Mouse (Mus musculus) layer of hippocampus, adult 2 months (tissue): ENCODE data around the gene Relt. TPM values are rescaled to one million over a fixed set of nuclear protein-coding genes. Genes with fewer than 3 reads are reported as not detected.
A peak's percentile ranks its signal among the peaks of the same experiment; 100 is the strongest.

Experiments used
- DNase-seq, 2 experiments: peaks; one replicate each; pipeline ENCODE4 v3.0.0; 2022; ENCODE audit warnings: low spot score in 2 of 2
- H3K27ac ChIP-seq: fragments of 200-600 bp; 2 replicates; pipeline ENCODE4 v1.8.1; 2022
- H3K4me3 ChIP-seq: fragments of 200-600 bp; 2 replicates; pipeline ENCODE4 v1.8.1; 2022; ENCODE audit warnings: mild to moderate bottlenecking
- CTCF ChIP-seq: fragments of 200-600 bp; conservative IDR thresholded peaks from 2 replicates; pipeline ENCODE4 v1.8.1; 2022; ENCODE audit warnings: antibody characterized with exemption, mild to moderate bottlenecking, moderate library complexity
- long read RNA-seq, 2 experiments: library from polyadenylated mRNA; stranded (forward); transcript quantifications; one replicate each; pipeline ENCODE4 v2.0.0; 2021; ENCODE audit warnings: borderline mapping rate in 2 of 2
- total RNA-seq, 2 experiments: library from RNA; stranded (reverse); gene quantifications; 2 replicates each; pipeline ENCODE4 v1.2.3; 2021

Gene Relt
- 10 to 100 TPM; 11.2 to 13.2 TPM for total RNA-seq
- long read RNA-seq, experiment 1, transcript Relt-201 (11 exons, 2,851 nt): major isoform, 8 of 15 reads
- long read RNA-seq, experiment 1, partial matches to known transcripts: 1 of 15 reads
- long read RNA-seq, experiment 1, other reads (novel, unspliced or antisense): 6 of 15 reads
- long read RNA-seq, experiment 2, transcript Relt-201 (11 exons, 2,851 nt): major isoform, 18 of 26 reads
- long read RNA-seq, experiment 2, partial matches to known transcripts: 0 of 26 reads
- long read RNA-seq, experiment 2, other reads (novel, unspliced or antisense): 8 of 26 reads

GRCm38 (mm10) chr7:100862828-100863638 lies at the start of gene Relt:
Gene Relt, minus strand, starts transcription at chr7:100863446.
- DNase-seq: peak; percentile 86 to 90
- Histone ChIP-seq H3K27ac (peak within 1 kb of the TSS; percentile 82), H3K4me3 (peak within 1 kb of the TSS; percentile 93)
- TF ChIP-seq CTCF: peak; percentile 72

GRCm38 (mm10) chr7:100911791-100912190 lies 48.5 kb upstream of the Relt start:
- H3K27ac ChIP-seq: peak overlapping the region; percentile 67; the same call in 1 of the 2 replicates
- no peak overlapping the region for H3K4me3 ChIP-seq
- DNase-seq: no peak
- TF ChIP-seq CTCF: no peak

- DNase-seq: no peak
- H3K4me3 ChIP-seq: no peak overlapping the region
- peak overlapping the region; percentile 67; the same call in 1 of the 2 replicates for H3K27ac ChIP-seq
- no peak for TF ChIP-seq CTCF
Observed at GRCm38 (mm10) chr7:100911246-100911770, 48.1 kb upstream of the Relt start.

GRCm38 (mm10) chr7:100908567-100908966 lies 45.3 kb upstream of the Relt start:
- no peak for DNase-seq
- peak; percentile 65 for TF ChIP-seq CTCF
- Histone ChIP-seq H3K27ac (peak overlapping the region; percentile 71; the same call in 1 of the 2 replicates), H3K4me3 (no peak overlapping the region)

- Histone ChIP-seq H3K4me3 (no peak overlapping the region), H3K27ac (peak overlapping the region; percentile 71; the same call in 1 of the 2 replicates)
- DNase-seq: no peak
- no peak for TF ChIP-seq CTCF
Observed at GRCm38 (mm10) chr7:100908061-100908460, 44.8 kb upstream of the Relt start.

GRCm38 (mm10) chr7:100907231-100907630 lies 44.0 kb upstream of the Relt start:
- peak; percentile 79 to 91 for DNase-seq
- peak overlapping the region; percentile 71; the same call in 1 of the 2 replicates for H3K27ac ChIP-seq
- no peak overlapping the region for H3K4me3 ChIP-seq
- TF ChIP-seq CTCF: peak; percentile 100

GRCm38 (mm10) chr7:100906029-100906789 lies 43.0 kb upstream of the Relt start:
- H3K27ac ChIP-seq: no peak overlapping the region
- DNase-seq: no peak
- TF ChIP-seq CTCF: no peak
- H3K4me3 ChIP-seq: no peak overlapping the region

GRCm38 (mm10) chr7:100905037-100905436 lies 41.8 kb upstream of the Relt start:
- Histone ChIP-seq H3K27ac (no peak overlapping the region), H3K4me3 (no peak overlapping the region)
- no peak for TF ChIP-seq CTCF
- DNase-seq: no peak

GRCm38 (mm10) chr7:100904612-100905011 lies 41.4 kb upstream of the Relt start:
- Histone ChIP-seq H3K27ac (no peak overlapping the region), H3K4me3 (no peak overlapping the region)
- DNase-seq: no peak
- TF ChIP-seq CTCF: no peak

- DNase-seq: no peak
- peak; percentile 75 for TF ChIP-seq CTCF
Observed at GRCm38 (mm10) chr7:100902451-100903137, 39.3 kb upstream of the Relt start.

GRCm38 (mm10) chr7:100897828-100898227 lies 34.6 kb upstream of the Relt start:
- TF ChIP-seq CTCF: no peak
- no peak for DNase-seq

More at GRCm38 (mm10) chr7:100902451-100903137, 39.3 kb upstream of the Relt start:
- H3K4me3 ChIP-seq: no peak overlapping the region
- no peak overlapping the region for H3K27ac ChIP-seq

GRCm38 (mm10) chr7:100894833-100895226 lies 31.6 kb upstream of the Relt start:
- no peak for DNase-seq
- Histone ChIP-seq H3K4me3 (peak overlapping the region; percentile 67), H3K27ac (peak overlapping the region; percentile 94)
- no peak for TF ChIP-seq CTCF

More at GRCm38 (mm10) chr7:100897828-100898227, 34.6 kb upstream of the Relt start:
- Histone ChIP-seq H3K4me3 (no peak overlapping the region), H3K27ac (no peak overlapping the region)
